Mouse (Mus musculus): ENCODE measurements around the gene Zmat5.

DNA sequence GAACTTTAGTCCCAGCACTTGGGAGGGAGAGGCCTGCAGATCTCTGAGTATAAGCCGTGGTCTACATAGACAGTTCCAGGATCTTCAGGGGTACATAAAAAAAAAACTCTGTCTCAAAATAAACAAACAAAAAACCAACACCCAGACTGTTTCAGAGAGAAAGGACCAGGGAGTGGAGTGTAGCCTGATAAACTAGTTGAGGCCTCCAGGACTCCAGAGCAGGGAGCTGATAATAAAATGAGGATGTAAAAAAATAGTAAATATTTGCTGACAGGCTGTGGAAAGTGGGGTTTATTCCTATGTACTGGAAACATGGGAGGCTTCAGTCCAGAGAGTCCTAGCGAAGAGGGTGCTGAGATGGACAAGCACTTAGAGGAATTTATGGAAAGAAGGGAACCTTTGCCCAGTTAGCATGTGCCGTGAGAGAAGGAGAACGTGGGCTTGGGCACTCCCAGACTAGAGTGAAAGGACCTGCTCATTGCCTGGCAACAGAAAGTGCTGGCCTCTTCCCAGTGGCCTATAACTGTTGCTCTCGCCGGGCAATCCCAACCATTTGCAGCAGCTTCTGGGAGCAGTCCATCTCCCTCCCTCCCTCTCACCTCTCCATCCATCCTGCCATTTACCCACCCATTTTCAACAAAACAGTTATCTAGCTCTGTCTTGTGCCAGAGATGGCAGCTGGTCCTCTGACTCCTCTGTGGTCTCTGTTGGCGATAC is 44.0 kb upstream of the Zmat5 start:
- TF ChIP-seq CTCF (IDR thresholded peaks at IDR 0.05; ENCODE audit: control insufficient read depth, insufficient read depth, low read length) (no peak), POLR2A (IDR thresholded peaks at IDR 0.05; ENCODE audit: borderline replicate concordance, control insufficient read depth, low read depth, low read length) (no peak)
